Mouse (Mus musculus): ENCODE results near the gene Ppib.

- TF ChIP-seq EP300 (IDR thresholded peaks at IDR 0.05) (no peak), CTCF (IDR thresholded peaks at IDR 0.05) (no peak)
Measured at GRCm38 (mm10) chr9:66060308-66060647, 256 bp downstream of the Ppib start.

Data from lung, postnatal 0 days (tissue).